8 mouse cellular contexts compared by ENCODE assay signal in the genomic region with DNA sequence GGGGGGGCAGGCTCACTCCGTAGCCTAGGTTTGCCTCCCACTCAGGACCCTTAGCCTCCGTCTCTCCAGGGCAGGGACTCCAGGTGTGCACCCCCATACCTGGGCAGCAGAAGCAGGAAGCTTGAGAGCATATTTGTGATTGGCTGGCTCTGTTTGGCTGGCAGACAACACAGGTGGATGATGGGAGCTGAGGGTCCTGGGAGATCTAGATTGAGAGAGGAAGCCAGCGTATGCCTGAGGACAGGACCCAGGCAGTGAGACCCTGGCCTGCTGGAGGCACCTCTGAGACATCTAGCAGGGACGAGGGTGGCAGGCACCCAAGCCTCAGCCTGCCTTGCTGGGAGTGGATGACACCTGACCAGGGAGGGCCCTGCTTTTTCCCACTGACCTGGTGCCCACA.
DNase-seq lines count a peak whose midpoint lies in the region; ATAC-seq and TF ChIP-seq lines count a peak whose summit lies in the region.

No protein-coding gene starts in this region.

- H3K4me3 ChIP-seq in kidney, embryonic 15.5 days (replicated peaks) = peak overlapping the region; percentile 56
- peak overlapping the region; percentile 64 for H3K4me3 ChIP-seq in bone marrow macrophage, adult 2 months (ENCODE audit: insufficient read depth, low read length)
- H3K4me3 ChIP-seq in hindbrain, embryonic 15.5 days = peak overlapping the region; percentile 49
- peak overlapping the region; percentile 43; the same call in 1 of the 2 replicates for H3K4me3 ChIP-seq in midbrain, embryonic 15.5 days
- H3K4me3 ChIP-seq in left cerebral cortex, adult 2 months = no peak overlapping the region

- peak overlapping the region; percentile 91 for H3K27ac ChIP-seq in kidney, embryonic 15.5 days
- H3K27ac ChIP-seq in bone marrow macrophage, adult 2 months (ENCODE audit: insufficient read depth, low read depth, low read length) = peak overlapping the region; percentile 94
- no peak overlapping the region for H3K27ac ChIP-seq in hindbrain, embryonic 15.5 days (replicated peaks)
- no peak overlapping the region for H3K27ac ChIP-seq in midbrain, embryonic 15.5 days
- H3K27ac ChIP-seq in left cerebral cortex, adult 2 months = no peak overlapping the region

- no peak for TF ChIP-seq POLR2A in bone marrow macrophage, adult 2 months (IDR thresholded peaks at IDR 0.05; ENCODE audit: borderline replicate concordance, low read depth, low read length)

- DNase-seq in kidney, adult 11 months = no peak
- DNase-seq in cerebellum, adult 9-11 months = no peak
- no peak for DNase-seq in left cerebral cortex, adult 2 months (ENCODE audit: extremely low spot score in 1 of 2, low spot score in 2 of 2)

- peak; percentile 21; the same call in 1 of the 2 replicates for TF ChIP-seq CTCF in bone marrow macrophage, adult 2 months (IDR thresholded peaks at IDR 0.05; ENCODE audit: low read depth, low read length)
- no peak for TF ChIP-seq CTCF in left cerebral cortex, adult 2 months (IDR thresholded peaks at IDR 0.05)

- H3K4me1 ChIP-seq in kidney, embryonic 15.5 days = peaks cover 63% of the 10 kb centered on the region
- H3K4me1 ChIP-seq in bone marrow macrophage, adult 2 months (ENCODE audit: control insufficient read depth, insufficient read depth, low read length) = peaks cover 46% of the 10 kb centered on the region
- H3K4me1 ChIP-seq in hindbrain, embryonic 15.5 days (replicated peaks) = peaks cover 25% of the 10 kb centered on the region
- peaks cover 23% of the 10 kb centered on the region for H3K4me1 ChIP-seq in midbrain, embryonic 15.5 days

- H3K36me3 ChIP-seq in kidney, embryonic 15.5 days = no peaks in the 10 kb centered on the region
- no peaks in the 10 kb centered on the region for H3K36me3 ChIP-seq in hindbrain, embryonic 15.5 days
- H3K36me3 ChIP-seq in midbrain, embryonic 15.5 days (replicated peaks) = no peaks in the 10 kb centered on the region

- peak overlapping the region; percentile 89 for H3K4me2 ChIP-seq in kidney, embryonic 15.5 days
- peak overlapping the region; percentile 88 for H3K4me2 ChIP-seq in hindbrain, embryonic 15.5 days
- H3K4me2 ChIP-seq in midbrain, embryonic 15.5 days = peak overlapping the region; percentile 77

- WGBS in kidney, embryonic 15.5 days = 42% methylated on average over 4 of the region's 4 CpGs
- 38% methylated on average over 4 of the region's 4 CpGs for WGBS in hindbrain, embryonic 15.5 days
- WGBS in midbrain, embryonic 15.5 days = 63% methylated on average over 4 of the region's 4 CpGs

- no peaks in the 10 kb centered on the region for H3K27me3 ChIP-seq in kidney, embryonic 15.5 days
- 0 out of 2 replicates have a peak, but pooled peaks cover 3% of the 10 kb centered on the region for H3K27me3 ChIP-seq in hindbrain, embryonic 15.5 days
- no peaks in the 10 kb centered on the region for H3K27me3 ChIP-seq in midbrain, embryonic 15.5 days (replicated peaks)

- intact Hi-C loops in left cerebral cortex, adult 2 months (cut with DNase I) = loop anchor here (5.0 kb wide), 1 partner anchor 64 kb away; no protein-coding TSS in a partner anchor

- no peaks in the 10 kb centered on the region for H3K9me3 ChIP-seq in kidney, embryonic 15.5 days (replicated peaks)
- no peaks in the 10 kb centered on the region for H3K9me3 ChIP-seq in hindbrain, embryonic 15.5 days
- H3K9me3 ChIP-seq in midbrain, embryonic 15.5 days = no peaks in the 10 kb centered on the region

- ATAC-seq in kidney, embryonic 15.5 days (replicated peaks; ENCODE audit: low FRiP score) = no peak
- 0 out of 2 replicates have a peak, but pooled peaks have one; percentile 19 for ATAC-seq in hindbrain, embryonic 15.5 days (ENCODE audit: low FRiP score, low read depth)
- no peak for ATAC-seq in midbrain, embryonic 15.5 days (replicated peaks)
- ATAC-seq in monocyte, adult 5-6 weeks (replicated peaks; ENCODE audit: insufficient number of reproducible peaks, low FRiP score, low TSS enrichment, poor library complexity, severe bottlenecking) = no peak

- H3K9ac ChIP-seq in kidney, embryonic 15.5 days = peak overlapping the region; percentile 69
- no peak overlapping the region for H3K9ac ChIP-seq in hindbrain, embryonic 15.5 days
- peak overlapping the region; percentile 44; the same call in 1 of the 2 replicates for H3K9ac ChIP-seq in midbrain, embryonic 15.5 days

Comparison
In these comparisons a context has a peak if more than half of its experiments do, and no peak if none do; other contexts are left out.
1. H3K27ac ChIP-seq: peak in kidney, embryonic 15.5 days (single experiment) and bone marrow macrophage, adult 2 months (single experiment); none in hindbrain, embryonic 15.5 days (single experiment), midbrain, embryonic 15.5 days (single experiment) and left cerebral cortex, adult 2 months (single experiment).
2. Peak in every context shown above with its lines, with median percentiles within 50 percentile points of each other: H3K4me2 ChIP-seq.